Mouse (Mus musculus) MEL (cell line): ENCODE data around the gene D8Ertd738e.
"Not testable (repeated sequence)": the region's sequence is repeated elsewhere in the genome, so short reads cannot be mapped to it uniquely, and the experiment has no call there.

Experiments
- CTCF ChIP-seq, 3 experiments: IDR thresholded peaks in 2 of 3; conservative IDR thresholded peaks in 1 of 3; 2 replicates each; pipeline ENCODE4 v1.5.1; 2011 to 2012; ENCODE audit warnings: low read length in 3 of 3, low read depth in 2 of 3, mild to moderate bottlenecking in 2 of 3, improper control_type of control experiment in 1 of 3, inconsistent platforms in 1 of 3, mixed read lengths in 1 of 3, moderate library complexity in 1 of 3; ENCODE audit not compliant: control insufficient read depth in 1 of 3, insufficient read depth in 1 of 3, poor library complexity in 1 of 3, severe bottlenecking in 1 of 3
- E2F4 ChIP-seq: IDR thresholded peaks from 2 replicates; pipeline ENCODE4 v1.6.1; 2011; ENCODE audit warnings: low read depth, low read length, improper control_type of control experiment, borderline replicate concordance
- ELF1 ChIP-seq: IDR thresholded peaks from 2 replicates; pipeline ENCODE4 v1.6.1; 2014; ENCODE audit warnings: low read depth, mild to moderate bottlenecking, inconsistent platforms, low read length, improper control_type of control experiment, moderate library complexity
- EP300 ChIP-seq, 2 experiments: IDR thresholded peaks; 2 replicates each; pipeline ENCODE4 v1.6.1; 2011; ENCODE audit warnings: improper control_type of control experiment in 2 of 2, low read length in 2 of 2, low read depth in 1 of 2, mild to moderate bottlenecking in 1 of 2
- ETS1 ChIP-seq: IDR thresholded peaks from 2 replicates; pipeline ENCODE4 v1.6.1; 2012; ENCODE audit warnings: low read depth, mild to moderate bottlenecking, inconsistent platforms, low read length, improper control_type of control experiment, moderate library complexity
- GABPA ChIP-seq: IDR thresholded peaks from 2 replicates; pipeline ENCODE4 v1.6.1; 2012; ENCODE audit warnings: low read depth, mild to moderate bottlenecking, inconsistent platforms, low read length, improper control_type of control experiment, moderate library complexity
- JUND ChIP-seq: IDR thresholded peaks from 2 replicates; pipeline ENCODE4 v1.6.1; 2011; ENCODE audit warnings: low read depth, mild to moderate bottlenecking, improper control_type of control experiment, low read length
- KAT2A ChIP-seq: conservative IDR thresholded peaks from 2 replicates; pipeline ENCODE4 v1.6.1; 2012; ENCODE audit warnings: low read depth, low read length, improper control_type of control experiment, inconsistent platforms
- MXI1 ChIP-seq: IDR thresholded peaks from 2 replicates; pipeline ENCODE4 v1.6.1; 2011; ENCODE audit warnings: mild to moderate bottlenecking, low read depth, low read length, improper control_type of control experiment
- POLR2A ChIP-seq, 2 experiments: IDR thresholded peaks; 2 replicates each; pipeline ENCODE4 v1.6.1; 2011 to 2012; ENCODE audit warnings: low read length in 2 of 2, mild to moderate bottlenecking in 2 of 2, control low read depth in 1 of 2, improper control_type of control experiment in 1 of 2, low read depth in 1 of 2, moderate library complexity in 1 of 2; ENCODE audit not compliant: control insufficient read depth in 1 of 2, insufficient read depth in 1 of 2, poor library complexity in 1 of 2
- POLR2AphosphoS2 ChIP-seq: IDR thresholded peaks from 2 replicates; pipeline ENCODE4 v1.6.1; 2011; ENCODE audit warnings: low read length, improper control_type of control experiment
- SIN3A ChIP-seq: IDR thresholded peaks from 2 replicates; pipeline ENCODE4 v1.6.1; 2012; ENCODE audit warnings: low read length, improper control_type of control experiment, inconsistent platforms
- ZC3H11A ChIP-seq: IDR thresholded peaks from 2 replicates; pipeline ENCODE4 v1.6.1; 2012; ENCODE audit warnings: low read depth, mild to moderate bottlenecking, inconsistent platforms, low read length, improper control_type of control experiment
- ZKSCAN1 ChIP-seq: IDR thresholded peaks from 2 replicates; pipeline ENCODE4 v1.6.1; 2012; ENCODE audit warnings: low read depth, mild to moderate bottlenecking, inconsistent platforms, low read length, improper control_type of control experiment, moderate library complexity

- TF ChIP-seq CTCF (IDR thresholded peaks at IDR 0.05 in 2 of 3, conservative IDR thresholded peaks at IDR 0.05 in 1 of 3; ENCODE audit: control insufficient read depth in 1 of 3, insufficient read depth in 1 of 3, low read depth in 2 of 3, low read length in 3 of 3, poor library complexity in 1 of 3, severe bottlenecking in 1 of 3) (peak; percentile 36 to 59 (median 57)), ZC3H11A (peak; percentile 58)
- not testable (repeated sequence) for TF ChIP-seq POLR2A (IDR thresholded peaks at IDR 0.05; ENCODE audit: control insufficient read depth in 1 of 2, insufficient read depth in 1 of 2, low read depth in 1 of 2, low read length in 2 of 2, poor library complexity in 1 of 2); POLR2AphosphoS2; SIN3A; ETS1; KAT2A; EP300 (IDR thresholded peaks at IDR 0.05; ENCODE audit: low read depth in 1 of 2, low read length in 2 of 2); JUND; ZKSCAN1; MXI1; ELF1; E2F4; GABPA
Observed at GRCm38 (mm10) chr8:84285665-84286064, 36.1 kb upstream of the D8Ertd738e start.
